Mouse (Mus musculus): ENCODE results near the gene 4933425L06Rik. TPM values are rescaled to one million over a fixed set of nuclear protein-coding genes. Genes with fewer than 3 reads are reported as not detected.

The 4933425L06Rik gene
- not detected in 2 replicates for total RNA-seq (2014; fragmentation: Nextera tagmentation)
- not detected in 2 replicates for total RNA-seq (2017)

- no peak for ATAC-seq (replicated peaks; ENCODE audit: poor library complexity, severe bottlenecking)
Measured at GRCm38 (mm10) chr13:105081862-105082261, at the start of gene 4933425L06Rik. Gene 4933425L06Rik (plus strand): TSS chr13:105082122.

- no peak for ATAC-seq (replicated peaks; ENCODE audit: poor library complexity, severe bottlenecking)
Measured at GRCm38 (mm10) chr13:105037816-105038215, 44.1 kb upstream of the 4933425L06Rik start.

- no peak for ATAC-seq (replicated peaks; ENCODE audit: poor library complexity, severe bottlenecking)
Measured at GRCm38 (mm10) chr13:105038334-105038733, 43.6 kb upstream of the 4933425L06Rik start.

- no peak for ATAC-seq (replicated peaks; ENCODE audit: poor library complexity, severe bottlenecking)
Measured at GRCm38 (mm10) chr13:105043882-105044281, 38.0 kb upstream of the 4933425L06Rik start.

GRCm38 (mm10) chr13:105047377-105047776 lies 34.5 kb upstream of the 4933425L06Rik start:
- ATAC-seq (replicated peaks; ENCODE audit: poor library complexity, severe bottlenecking) = peak; percentile 80

GRCm38 (mm10) chr13:105048662-105049061 lies 33.3 kb upstream of the 4933425L06Rik start:
- peak; percentile 67 for ATAC-seq (replicated peaks; ENCODE audit: poor library complexity, severe bottlenecking)

- no peak for ATAC-seq (replicated peaks; ENCODE audit: poor library complexity, severe bottlenecking)
Measured at GRCm38 (mm10) chr13:105051432-105051831, 30.5 kb upstream of the 4933425L06Rik start.

GRCm38 (mm10) chr13:105053618-105054017 lies 28.3 kb upstream of the 4933425L06Rik start:
- ATAC-seq (replicated peaks; ENCODE audit: poor library complexity, severe bottlenecking) = no peak

GRCm38 (mm10) chr13:105054181-105054940 lies 27.6 kb upstream of the 4933425L06Rik start, which contains the start of gene Rgs7bp:
Gene Rgs7bp (minus strand): TSS chr13:105054930.
- ATAC-seq (replicated peaks; ENCODE audit: poor library complexity, severe bottlenecking) = peak; percentile 60

- ATAC-seq (replicated peaks; ENCODE audit: poor library complexity, severe bottlenecking) = no peak
Measured at GRCm38 (mm10) chr13:105054941-105055309, 27.0 kb upstream of the 4933425L06Rik start.

- peak; percentile 72 for ATAC-seq (replicated peaks; ENCODE audit: poor library complexity, severe bottlenecking)
Measured at GRCm38 (mm10) chr13:105055374-105055773, 26.5 kb upstream of the 4933425L06Rik start.

GRCm38 (mm10) chr13:105066119-105066518 lies 15.8 kb upstream of the 4933425L06Rik start:
- ATAC-seq (replicated peaks; ENCODE audit: poor library complexity, severe bottlenecking) = peak; percentile 75

- peak; percentile 47 for ATAC-seq (replicated peaks; ENCODE audit: poor library complexity, severe bottlenecking)
Measured at GRCm38 (mm10) chr13:105066890-105067845, 14.8 kb upstream of the 4933425L06Rik start.

GRCm38 (mm10) chr13:105089276-105089675 lies 7.4 kb downstream of the 4933425L06Rik start:
- no peak for ATAC-seq (replicated peaks; ENCODE audit: poor library complexity, severe bottlenecking)

- ATAC-seq (replicated peaks; ENCODE audit: poor library complexity, severe bottlenecking) = no peak
Measured at GRCm38 (mm10) chr13:105096316-105096715, 14.4 kb downstream of the 4933425L06Rik start.

GRCm38 (mm10) chr13:105100705-105101104 lies 18.8 kb downstream of the 4933425L06Rik start:
- ATAC-seq (replicated peaks; ENCODE audit: poor library complexity, severe bottlenecking) = no peak

- no peak for ATAC-seq (replicated peaks; ENCODE audit: poor library complexity, severe bottlenecking)
Measured at GRCm38 (mm10) chr13:105104385-105104784, 22.5 kb downstream of the 4933425L06Rik start.

GRCm38 (mm10) chr13:105111599-105111998 lies 29.7 kb downstream of the 4933425L06Rik start:
- ATAC-seq (replicated peaks; ENCODE audit: poor library complexity, severe bottlenecking) = no peak

- no peak for ATAC-seq (replicated peaks; ENCODE audit: poor library complexity, severe bottlenecking)
Measured at GRCm38 (mm10) chr13:105121617-105122016, 39.7 kb downstream of the 4933425L06Rik start.

GRCm38 (mm10) chr13:105122092-105122491 lies 40.2 kb downstream of the 4933425L06Rik start:
- no peak for ATAC-seq (replicated peaks; ENCODE audit: poor library complexity, severe bottlenecking)

- ATAC-seq (replicated peaks; ENCODE audit: poor library complexity, severe bottlenecking) = no peak
Measured at GRCm38 (mm10) chr13:105130080-105130479, 48.2 kb downstream of the 4933425L06Rik start.
